Mouse (Mus musculus): ENCODE measurements around the gene Cggbp1. TPM values are rescaled to one million over a fixed set of nuclear protein-coding genes. Genes with fewer than 3 reads are reported as not detected.
"Not testable (repeated sequence)": the region's sequence is repeated elsewhere in the genome, so short reads cannot be mapped to it uniquely, and the experiment has no call there.

The Cggbp1 gene
- total and polyA plus RNA-seq, 2 experiments from 2014 or later: 53.0 to 66.0 TPM

- no peak for TF ChIP-seq CTCF (IDR thresholded peaks at IDR 0.05)
- ATAC-seq (ENCODE audit: low FRiP score) (no peak; the same call in 1 of the 2 replicates), DNase-seq (ENCODE audit: low spot score) (peak; percentile 15)
- Histone ChIP-seq H3K4me1 (ENCODE audit: insufficient read depth, low read length) (peaks cover 8% of the 10 kb centered on the region; the same call in 1 of the 2 replicates), H3K36me3 (ENCODE audit: insufficient read depth, low read length) (peaks cover 1% of the 10 kb centered on the region), H3K4me3 (ENCODE audit: low read depth, low read length) (peak overlapping the region; percentile 94), H3K9me3 (ENCODE audit: low read length) (no peaks in the 10 kb centered on the region), H3K9ac (replicated peaks; ENCODE audit: low read length, poor library complexity, severe bottlenecking) (peak overlapping the region; percentile 71), H3K4me2 (ENCODE audit: low read depth, low read length, poor library complexity, severe bottlenecking) (peak overlapping the region; percentile 60), H3K27me3 (ENCODE audit: insufficient read depth, low read length) (no peaks in the 10 kb centered on the region), H3K27ac (ENCODE audit: low read depth, low read length) (no peak overlapping the region)
- WGBS: 3% methylated on average over 16 of the region's 16 CpGs
Observed at GRCm38 (mm10) chr16:64850287-64851084, 1.3 kb upstream of the Cggbp1 start.

GRCm38 (mm10) chr16:64851085-64851562 is 672 bp upstream of the Cggbp1 start:
- peaks cover 7% of the 10 kb centered on the region for H3K36me3 ChIP-seq (ENCODE audit: insufficient read depth, low read length)
- peaks cover 8% of the 10 kb centered on the region; the same call in 1 of the 2 replicates for H3K4me1 ChIP-seq (ENCODE audit: insufficient read depth, low read length)
- no peak for TF ChIP-seq CTCF (IDR thresholded peaks at IDR 0.05)
- H3K9me3 ChIP-seq (ENCODE audit: low read length): no peaks in the 10 kb centered on the region
- under 1% methylated on average over 33 of the region's 45 CpGs for WGBS
- peak; percentile 63 for ATAC-seq (ENCODE audit: low FRiP score)
- peak overlapping the region; percentile 87 for H3K27ac ChIP-seq (ENCODE audit: low read depth, low read length)
- peak overlapping the region; percentile 94 for H3K4me3 ChIP-seq (ENCODE audit: low read depth, low read length)
- peak overlapping the region; percentile 71 for H3K9ac ChIP-seq (replicated peaks; ENCODE audit: low read length, poor library complexity, severe bottlenecking)
- no peaks in the 10 kb centered on the region for H3K27me3 ChIP-seq (ENCODE audit: insufficient read depth, low read length)
- H3K4me2 ChIP-seq (ENCODE audit: low read depth, low read length, poor library complexity, severe bottlenecking): peak overlapping the region; percentile 60
- DNase-seq (ENCODE audit: low spot score): peak; percentile 51

- H3K27ac ChIP-seq (ENCODE audit: low read depth, low read length): peak overlapping the region; percentile 97
- H3K9me3 ChIP-seq (ENCODE audit: low read length): no peaks in the 10 kb centered on the region
- peaks cover 8% of the 10 kb centered on the region; the same call in 1 of the 2 replicates for H3K4me1 ChIP-seq (ENCODE audit: insufficient read depth, low read length)
- peak overlapping the region; percentile 85 for H3K9ac ChIP-seq (replicated peaks; ENCODE audit: low read length, poor library complexity, severe bottlenecking)
- H3K27me3 ChIP-seq (ENCODE audit: insufficient read depth, low read length): no peaks in the 10 kb centered on the region
- ATAC-seq (ENCODE audit: low FRiP score) (peak; percentile 5), DNase-seq (ENCODE audit: low spot score) (peak; percentile 15)
- H3K4me2 ChIP-seq (ENCODE audit: low read depth, low read length, poor library complexity, severe bottlenecking): peak overlapping the region; percentile 76
- peaks cover 11% of the 10 kb centered on the region for H3K36me3 ChIP-seq (ENCODE audit: insufficient read depth, low read length)
- H3K4me3 ChIP-seq (ENCODE audit: low read depth, low read length): peak overlapping the region; percentile 94
- 0% methylated on average over 29 of the region's 53 CpGs for WGBS
- no peak for TF ChIP-seq CTCF (IDR thresholded peaks at IDR 0.05)
Observed at GRCm38 (mm10) chr16:64852441-64852871, 660 bp downstream of the Cggbp1 start.

GRCm38 (mm10) chr16:64852891-64853290 is 1.1 kb downstream of the Cggbp1 start:
- H3K9ac ChIP-seq (replicated peaks; ENCODE audit: low read length, poor library complexity, severe bottlenecking): peak overlapping the region; percentile 85
- 5% methylated on average over 14 of the region's 14 CpGs for WGBS
- peak; percentile 5 for DNase-seq (ENCODE audit: low spot score)
- peak overlapping the region; percentile 94 for H3K4me3 ChIP-seq (ENCODE audit: low read depth, low read length)
- peak overlapping the region; percentile 97 for H3K27ac ChIP-seq (ENCODE audit: low read depth, low read length)
- peaks cover 8% of the 10 kb centered on the region; the same call in 1 of the 2 replicates for H3K4me1 ChIP-seq (ENCODE audit: insufficient read depth, low read length)
- H3K36me3 ChIP-seq (ENCODE audit: insufficient read depth, low read length): peaks cover 11% of the 10 kb centered on the region
- peak overlapping the region; percentile 76 for H3K4me2 ChIP-seq (ENCODE audit: low read depth, low read length, poor library complexity, severe bottlenecking)
- no peaks in the 10 kb centered on the region for H3K27me3 ChIP-seq (ENCODE audit: insufficient read depth, low read length)
- no peaks in the 10 kb centered on the region for H3K9me3 ChIP-seq (ENCODE audit: low read length)
- no peak for ATAC-seq (ENCODE audit: low FRiP score)
- no peak for TF ChIP-seq CTCF (IDR thresholded peaks at IDR 0.05)

GRCm38 (mm10) chr16:64856946-64857345 is 5.2 kb downstream of the Cggbp1 start:
- WGBS: 89% methylated on average over 3 of the region's 3 CpGs
- Histone ChIP-seq H3K9ac (replicated peaks; ENCODE audit: low read length, poor library complexity, severe bottlenecking) (no peak overlapping the region), H3K27me3 (ENCODE audit: insufficient read depth, low read length) (no peaks in the 10 kb centered on the region), H3K4me2 (ENCODE audit: low read depth, low read length, poor library complexity, severe bottlenecking) (no peak overlapping the region), H3K4me1 (ENCODE audit: insufficient read depth, low read length) (peaks cover 5% of the 10 kb centered on the region; the same call in 1 of the 2 replicates), H3K4me3 (ENCODE audit: low read depth, low read length) (no peak overlapping the region), H3K27ac (ENCODE audit: low read depth, low read length) (no peak overlapping the region), H3K36me3 (ENCODE audit: insufficient read depth, low read length) (peaks cover 11% of the 10 kb centered on the region), H3K9me3 (ENCODE audit: low read length) (no peaks in the 10 kb centered on the region)
- DNase-seq (ENCODE audit: low spot score) (no peak), ATAC-seq (ENCODE audit: low FRiP score) (no peak)
- no peak for TF ChIP-seq CTCF (IDR thresholded peaks at IDR 0.05)

- not testable (repeated sequence) for H3K27ac ChIP-seq (ENCODE audit: low read depth, low read length); H3K9ac ChIP-seq (replicated peaks; ENCODE audit: low read length, poor library complexity, severe bottlenecking); H3K27me3 ChIP-seq (ENCODE audit: insufficient read depth, low read length); H3K4me3 ChIP-seq (ENCODE audit: low read depth, low read length); H3K4me1 ChIP-seq (ENCODE audit: insufficient read depth, low read length); ATAC-seq (ENCODE audit: low FRiP score); H3K36me3 ChIP-seq (ENCODE audit: insufficient read depth, low read length); DNase-seq (ENCODE audit: low spot score); H3K4me2 ChIP-seq (ENCODE audit: low read depth, low read length, poor library complexity, severe bottlenecking); H3K9me3 ChIP-seq (ENCODE audit: low read length)
- 89% methylated on average over 8 of the region's 8 CpGs for WGBS
Observed at GRCm38 (mm10) chr16:64865841-64866240, 14.0 kb downstream of the Cggbp1 start.

Data from midbrain, postnatal 0 days (tissue).